Mouse (Mus musculus): Measurements from ENCODE around the gene Pde2a.
A peak's percentile ranks its signal among the peaks of the same experiment; 100 is the strongest.

Pde2a gene

GRCm38 (mm10) chr7:101421529-101421928 is at the start of gene Pde2a:
Gene Pde2a (plus strand): TSS chr7:101421691.
- no peak for DNase-seq

- DNase-seq, result peak; percentile 29
Measured at GRCm38 (mm10) chr7:101373082-101373481, 48.4 kb upstream of the Pde2a start.

GRCm38 (mm10) chr7:101374155-101374554 is 47.3 kb upstream of the Pde2a start:
- DNase-seq, result peak; percentile 51

GRCm38 (mm10) chr7:101376701-101377340 is 44.7 kb upstream of the Pde2a start:
- no peak for DNase-seq

GRCm38 (mm10) chr7:101377741-101378262 is 43.7 kb upstream of the Pde2a start:
- DNase-seq, result peak; percentile 89

DNA sequence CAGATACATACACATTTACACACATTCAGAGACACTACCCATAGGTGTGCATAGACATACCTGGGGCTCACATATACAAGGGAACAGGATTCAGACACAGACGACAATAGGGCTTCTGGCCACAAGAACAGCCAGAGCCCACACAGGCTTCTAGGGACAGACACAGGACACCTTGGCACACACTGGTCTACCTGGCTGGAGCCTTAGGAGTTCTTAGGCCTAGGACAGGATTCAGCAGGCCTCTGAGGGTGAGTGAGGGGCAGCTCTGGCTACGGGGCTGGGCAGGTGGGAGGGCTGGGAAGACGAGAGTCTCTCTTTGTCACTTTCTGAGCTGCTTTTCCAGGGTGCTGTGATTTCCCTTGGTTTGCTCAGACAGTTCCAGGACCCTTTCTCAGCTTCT is 43.2 kb upstream of the Pde2a start:
- peak; percentile 31 for DNase-seq

- peak; percentile 70 for DNase-seq
Measured at GRCm38 (mm10) chr7:101378796-101379465, 42.6 kb upstream of the Pde2a start.

DNA sequence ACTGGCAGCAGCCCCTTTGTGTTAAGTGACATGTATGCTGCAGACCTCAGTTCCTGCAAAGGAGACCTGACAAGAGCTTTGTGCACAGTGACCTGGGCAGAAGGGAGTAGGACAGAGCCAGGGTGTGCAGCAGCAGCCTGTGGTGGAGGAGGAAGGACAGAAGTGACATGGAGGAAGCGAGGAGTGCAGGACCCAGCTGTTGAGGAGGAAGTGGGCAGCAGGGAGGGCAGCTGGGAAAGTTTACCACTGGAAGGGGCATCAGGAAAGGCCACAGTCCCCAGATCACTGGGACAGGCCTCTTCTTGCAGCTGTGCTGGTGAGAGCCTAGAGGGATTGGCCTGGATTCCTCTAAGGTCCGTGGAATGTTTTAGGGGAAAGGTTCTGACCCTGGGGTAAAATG is 41.8 kb upstream of the Pde2a start:
- DNase-seq, result peak; percentile 19

GRCm38 (mm10) chr7:101381512-101381911 is 40.0 kb upstream of the Pde2a start:
- DNase-seq, result peak; percentile 47

DNA sequence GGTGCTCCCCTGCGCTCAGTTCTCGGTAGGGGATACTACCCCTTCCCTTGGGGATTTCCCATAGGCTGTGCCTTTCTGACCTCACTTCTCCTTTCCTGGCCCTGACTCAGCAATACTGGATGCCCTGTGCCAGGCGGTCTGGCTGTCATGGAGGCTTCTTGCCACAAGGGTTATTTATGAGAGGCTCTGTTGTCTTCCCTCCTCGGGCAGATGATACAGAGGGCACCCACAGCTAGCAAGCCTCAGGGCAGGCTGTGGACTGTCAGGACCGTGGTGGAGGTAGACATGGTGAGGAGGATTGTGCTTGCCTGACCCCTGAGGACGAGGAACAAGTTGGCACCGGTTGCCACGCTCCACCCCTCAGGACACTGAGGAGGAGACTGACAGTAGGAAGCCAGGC is 39.1 kb upstream of the Pde2a start:
- DNase-seq, result peak; percentile 49

DNA sequence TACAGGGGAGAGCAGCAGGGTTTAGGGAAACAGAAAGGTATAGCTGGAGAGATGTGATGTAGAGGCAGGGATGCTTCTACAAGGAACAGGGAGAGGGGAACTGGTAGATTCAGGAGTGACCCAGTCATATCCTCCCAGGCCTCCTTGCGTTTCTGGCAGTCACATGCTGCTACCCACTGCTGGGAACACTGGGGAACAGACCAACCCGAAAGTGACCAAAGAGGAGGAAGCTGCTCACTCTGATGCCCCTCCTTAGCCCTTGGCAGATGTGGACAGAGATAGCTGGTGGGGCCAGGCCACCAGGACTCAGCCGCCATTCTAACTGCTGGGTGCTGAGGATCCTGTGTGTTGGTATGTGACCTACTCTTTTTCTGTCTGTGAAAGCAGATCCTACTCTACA is 37.7 kb upstream of the Pde2a start:
- DNase-seq, result peak; percentile 12

GRCm38 (mm10) chr7:101384931-101385330 is 36.6 kb upstream of the Pde2a start:
- no peak for DNase-seq

GRCm38 (mm10) chr7:101385331-101385733 is 36.2 kb upstream of the Pde2a start:
- DNase-seq, result peak; percentile 69

GRCm38 (mm10) chr7:101385866-101386452 is 35.5 kb upstream of the Pde2a start:
- peak; percentile 80 for DNase-seq

- no peak for DNase-seq
Measured at GRCm38 (mm10) chr7:101389256-101389655, 32.2 kb upstream of the Pde2a start.

GRCm38 (mm10) chr7:101391909-101392479 is 29.5 kb upstream of the Pde2a start:
- peak; percentile 45 for DNase-seq

DNA sequence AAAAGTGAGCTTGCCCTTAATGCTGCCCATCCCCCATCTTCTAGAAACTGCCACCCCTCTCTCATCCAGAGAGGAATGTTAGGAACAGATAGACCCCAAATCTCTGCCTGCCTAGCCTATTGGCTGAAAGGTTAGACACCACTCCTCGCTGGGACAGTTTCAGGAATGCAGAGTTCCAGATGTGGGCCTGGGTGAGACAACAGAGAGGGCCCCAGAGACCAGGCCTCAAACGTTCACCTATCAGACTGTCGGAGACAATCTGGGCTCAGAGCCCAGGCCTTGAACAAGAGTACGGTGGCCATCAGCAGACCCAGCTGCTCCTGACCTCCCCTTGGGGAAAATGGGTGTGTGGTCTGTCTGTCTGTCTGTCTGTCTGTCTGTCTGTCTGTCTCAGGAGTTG is 28.5 kb upstream of the Pde2a start:
- DNase-seq, result peak; percentile 35

GRCm38 (mm10) chr7:101393694-101394504 is 27.6 kb upstream of the Pde2a start:
- DNase-seq, result peak; percentile 84

DNA sequence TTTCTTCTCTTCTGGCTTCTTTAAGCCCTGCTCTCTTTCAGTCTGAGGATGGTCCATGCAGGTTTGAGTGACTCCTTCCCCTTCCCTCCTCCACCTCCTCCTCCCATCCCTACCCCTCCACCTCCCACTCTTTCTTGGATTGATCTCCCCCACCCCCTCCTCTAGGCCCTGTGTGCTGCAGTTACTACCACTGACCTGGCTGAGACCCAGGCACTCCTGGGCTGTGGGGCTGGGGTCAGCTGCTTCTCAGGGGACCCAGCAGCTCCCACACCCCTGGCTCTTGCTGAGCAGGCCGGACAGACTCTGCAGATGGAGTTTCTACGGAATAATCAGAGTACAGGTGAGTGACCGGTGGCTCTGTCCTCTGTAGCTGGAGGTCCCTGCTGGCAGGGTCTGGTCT is 26.9 kb upstream of the Pde2a start:
- peak; percentile 21 for DNase-seq

GRCm38 (mm10) chr7:101395471-101395870 is 26.0 kb upstream of the Pde2a start:
- DNase-seq, result peak; percentile 65

DNA sequence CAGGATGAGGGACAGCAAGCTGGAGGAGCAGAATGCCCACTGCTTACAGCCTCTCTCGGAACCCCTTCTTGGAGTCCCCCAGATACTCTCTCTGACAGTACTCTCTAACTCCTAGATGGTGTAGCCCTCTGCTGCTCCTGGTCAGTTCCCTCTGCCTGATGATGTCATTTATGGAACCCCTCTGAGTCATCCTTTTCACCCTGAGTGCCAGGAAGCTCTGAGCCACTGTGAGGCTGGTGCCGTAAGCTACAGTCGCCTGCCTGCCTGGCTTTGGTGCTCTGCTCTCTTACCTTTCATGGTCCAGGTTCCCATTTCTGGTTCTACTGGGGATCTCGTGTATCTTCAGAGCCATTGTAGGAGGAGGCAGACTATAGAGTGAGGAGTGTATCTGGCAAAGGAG is 24.3 kb upstream of the Pde2a start:
- no peak for DNase-seq

DNA sequence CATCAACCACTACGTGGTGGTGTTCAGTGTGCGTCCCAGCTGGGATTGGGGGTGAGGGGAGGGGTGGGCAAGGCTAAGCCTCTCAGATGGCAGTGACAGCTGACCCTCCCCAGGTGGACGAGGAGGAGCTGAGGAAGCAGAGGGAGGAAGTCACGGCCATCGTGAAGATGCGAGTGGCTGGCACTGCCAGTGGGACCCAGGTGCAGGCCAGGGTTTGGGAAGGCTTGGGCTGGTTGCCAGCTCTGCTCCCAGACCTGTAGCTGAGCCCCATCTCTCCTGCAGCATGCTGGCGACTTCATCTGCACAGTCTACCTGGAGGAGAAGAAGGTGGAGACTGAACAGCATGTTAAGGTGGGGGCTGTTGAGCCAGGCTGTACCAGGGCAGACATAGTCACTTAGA is 20.0 kb upstream of the Pde2a start:
- no peak for DNase-seq

- DNase-seq, result no peak
Measured at GRCm38 (mm10) chr7:101403831-101404230, 17.7 kb upstream of the Pde2a start.

Measured in kidney, postnatal 10 days (tissue).